Mouse (Mus musculus): ENCODE data around the gene Tent4b. TPM values are rescaled to one million over a fixed set of nuclear protein-coding genes. Genes with fewer than 3 reads are reported as not detected.

The Tent4b gene
- polyA plus RNA-seq, 1 experiment from 2014 or later = 3.6 TPM

GRCm38 (mm10) chr8:88305814-88306213, 106.8 kb downstream of the Tent4b start:
- H3K4me3 ChIP-seq (ENCODE audit: low read depth, low read length) = no peak overlapping the region
- DNase-seq (ENCODE audit: low spot score) (no peak), ATAC-seq (ENCODE audit: low FRiP score, low TSS enrichment) (no peak)
- no peak overlapping the region for H3K9ac ChIP-seq (ENCODE audit: low read length)
- no peak overlapping the region for H3K27ac ChIP-seq (replicated peaks)
- H3K4me2 ChIP-seq (replicated peaks; ENCODE audit: low read depth) = no peak overlapping the region
- H3K36me3 ChIP-seq (ENCODE audit: control insufficient read depth, insufficient read depth, low read length) = no peaks in the 10 kb centered on the region
- H3K4me1 ChIP-seq (replicated peaks; ENCODE audit: control insufficient read depth, insufficient read depth) = no peaks in the 10 kb centered on the region
- WGBS = 86% methylated on average over 4 of the region's 4 CpGs
- no peak for TF ChIP-seq EP300 (optimal IDR thresholded peaks at IDR 0.05)
- TF ChIP-seq CTCF (IDR thresholded peaks at IDR 0.05; ENCODE audit: low read depth) = no peak
- H3K9me3 ChIP-seq (ENCODE audit: control insufficient read depth, low read length) = no peaks in the 10 kb centered on the region
- no peaks in the 10 kb centered on the region for H3K27me3 ChIP-seq (ENCODE audit: control insufficient read depth, insufficient read depth, low read length)

GRCm38 (mm10) chr8:88306511-88306910, 107.5 kb downstream of the Tent4b start:
- no peak for ATAC-seq (ENCODE audit: low FRiP score, low TSS enrichment)

GRCm38 (mm10) chr8:88307736-88308135, 108.7 kb downstream of the Tent4b start:
- DNase-seq (ENCODE audit: low spot score) (no peak), ATAC-seq (ENCODE audit: low FRiP score, low TSS enrichment) (no peak)
- Histone ChIP-seq H3K27me3 (ENCODE audit: control insufficient read depth, insufficient read depth, low read length) (no peaks in the 10 kb centered on the region), H3K4me3 (ENCODE audit: low read depth, low read length) (no peak overlapping the region), H3K4me1 (replicated peaks; ENCODE audit: control insufficient read depth, insufficient read depth) (no peaks in the 10 kb centered on the region), H3K9me3 (ENCODE audit: control insufficient read depth, low read length) (no peaks in the 10 kb centered on the region), H3K4me2 (replicated peaks; ENCODE audit: low read depth) (no peak overlapping the region), H3K27ac (replicated peaks) (no peak overlapping the region), H3K36me3 (ENCODE audit: control insufficient read depth, insufficient read depth, low read length) (no peaks in the 10 kb centered on the region), H3K9ac (ENCODE audit: low read length) (no peak overlapping the region)
- WGBS = 92% methylated on average over 4 of the region's 4 CpGs
- no peak for TF ChIP-seq EP300 (optimal IDR thresholded peaks at IDR 0.05)
- TF ChIP-seq CTCF (IDR thresholded peaks at IDR 0.05; ENCODE audit: low read depth) = no peak

More at GRCm38 (mm10) chr8:88306511-88306910, 107.5 kb downstream of the Tent4b start:
- H3K4me3 ChIP-seq (ENCODE audit: low read depth, low read length) = no peak overlapping the region
- H3K27ac ChIP-seq (replicated peaks) = no peak overlapping the region
- no peaks in the 10 kb centered on the region for H3K9me3 ChIP-seq (ENCODE audit: control insufficient read depth, low read length)
- DNase-seq (ENCODE audit: low spot score) = peak; percentile 44
- H3K4me2 ChIP-seq (replicated peaks; ENCODE audit: low read depth) = no peak overlapping the region
- no peak overlapping the region for H3K9ac ChIP-seq (ENCODE audit: low read length)
- H3K4me1 ChIP-seq (replicated peaks; ENCODE audit: control insufficient read depth, insufficient read depth) = no peaks in the 10 kb centered on the region
- H3K36me3 ChIP-seq (ENCODE audit: control insufficient read depth, insufficient read depth, low read length) = no peaks in the 10 kb centered on the region
- no peaks in the 10 kb centered on the region for H3K27me3 ChIP-seq (ENCODE audit: control insufficient read depth, insufficient read depth, low read length)
- TF ChIP-seq EP300 (optimal IDR thresholded peaks at IDR 0.05) (no peak), CTCF (IDR thresholded peaks at IDR 0.05; ENCODE audit: low read depth) (peak; percentile 70)
- 64% methylated on average over 14 of the region's 14 CpGs for WGBS

Other genes starting within 250 kb of the Tent4b start
- gene Zfp423, start 239.6 kb upstream of the Tent4b start, polyA plus RNA-seq (2015; fragmentation: Nextera tagmentation; extraction: Ambion mirVana) = 2.6 and 2.8 TPM in 2 replicates
- 28.8 and 31.8 TPM in 2 replicates for gene Cnep1r1, start 80.4 kb upstream of the Tent4b start, polyA plus RNA-seq (2015; fragmentation: Nextera tagmentation; extraction: Ambion mirVana)
- 17.8 and 18.8 TPM in 2 replicates for gene Heatr3, start 61.4 kb upstream of the Tent4b start, polyA plus RNA-seq (2015; fragmentation: Nextera tagmentation; extraction: Ambion mirVana)
- 5.2 and 5.7 TPM in 2 replicates for gene Adcy7, start 73.2 kb downstream of the Tent4b start, polyA plus RNA-seq (2015; fragmentation: Nextera tagmentation; extraction: Ambion mirVana)
- 39.7 and 42.5 TPM in 2 replicates for gene Brd7, start 163.0 kb downstream of the Tent4b start, polyA plus RNA-seq (2015; fragmentation: Nextera tagmentation; extraction: Ambion mirVana)

Data from stomach, postnatal 0 days (tissue).